Mouse (Mus musculus) cortical plate, adult 2 months (tissue): Measurements from ENCODE around the gene Acer3.

Experiments
- CTCF ChIP-seq: fragments of 200-500 bp; IDR thresholded peaks from 2 replicates; pipeline ENCODE4 v1.5.1; 2011; ENCODE audit warnings: mild to moderate bottlenecking, control low read depth, low read length; ENCODE audit not compliant: insufficient read depth; ENCODE audit errors: extremely low read depth
- POLR2A ChIP-seq: fragments of 200-500 bp; IDR thresholded peaks from 2 replicates; pipeline ENCODE4 v1.6.1; 2011; ENCODE audit warnings: mild to moderate bottlenecking, low read length, control low read depth; ENCODE audit not compliant: insufficient read depth; ENCODE audit errors: extremely low read depth

DNA sequence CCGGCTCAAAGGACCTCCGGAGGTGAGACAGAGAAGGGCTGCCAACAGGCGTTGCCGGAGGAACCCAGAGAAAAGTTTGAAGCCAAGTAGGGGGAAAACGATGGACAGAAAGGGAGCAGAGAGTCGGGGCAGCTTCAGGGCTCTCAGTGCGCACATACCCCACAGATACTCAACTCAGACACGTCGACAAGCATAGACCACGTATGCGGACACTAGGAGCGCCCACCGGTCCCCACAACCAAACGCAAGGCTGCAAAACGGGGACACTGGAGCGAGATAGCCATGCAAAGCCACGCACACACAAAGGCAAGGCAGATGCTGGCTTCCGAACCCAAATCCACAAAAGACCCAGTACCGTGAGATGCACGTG, 39.6 kb upstream of the Acer3 start:
- TF ChIP-seq CTCF (no peak), POLR2A (no peak)
